Comparison of ENCODE assay signal across 8 mouse cellular contexts in genomic region chr4:87570470-87570891, GRCm38 (mm10).
DNase-seq lines count a peak whose midpoint lies in the region; ATAC-seq and TF ChIP-seq lines count a peak whose summit lies in the region.

No protein-coding gene starts in this region.

- H3K27me3 ChIP-seq in lung, embryonic 16.5 days (ENCODE audit: control insufficient read depth, insufficient read depth, low read depth, low read length), result no peaks in the 10 kb centered on the region
- H3K27me3 ChIP-seq in embryonic facial prominence, embryonic 15.5 days, result no peaks in the 10 kb centered on the region
- H3K27me3 ChIP-seq in midbrain, embryonic 14.5 days (ENCODE audit: control insufficient read depth, insufficient read depth, low read length), result no peaks in the 10 kb centered on the region
- H3K27me3 ChIP-seq in liver, postnatal 0 days (ENCODE audit: insufficient read depth, low read length), result no peaks in the 10 kb centered on the region

- no peak overlapping the region for H3K27ac ChIP-seq in lung, embryonic 16.5 days (ENCODE audit: low read length)
- 0 out of 2 replicates have a peak overlapping the region, but pooled peaks have one; percentile 11 for H3K27ac ChIP-seq in embryonic facial prominence, embryonic 15.5 days (replicated peaks)
- 0 out of 2 replicates have a peak overlapping the region, but pooled peaks have one; percentile 14 for H3K27ac ChIP-seq in midbrain, embryonic 14.5 days (replicated peaks; ENCODE audit: low read depth, low read length)
- H3K27ac ChIP-seq in liver, postnatal 0 days (ENCODE audit: low read depth), result no peak overlapping the region

- no peak overlapping the region for H3K9ac ChIP-seq in lung, embryonic 16.5 days (ENCODE audit: low read length)
- H3K9ac ChIP-seq in embryonic facial prominence, embryonic 15.5 days, result no peak overlapping the region
- no peak overlapping the region for H3K9ac ChIP-seq in midbrain, embryonic 14.5 days (replicated peaks; ENCODE audit: low read length)
- no peak overlapping the region for H3K9ac ChIP-seq in liver, postnatal 0 days (replicated peaks)

- no peak for TF ChIP-seq CTCF in liver, postnatal 0 days (IDR thresholded peaks at IDR 0.05; ENCODE audit: low read depth)

- peaks cover 2% of the 10 kb centered on the region; the same call in 1 of the 2 replicates for H3K4me1 ChIP-seq in lung, embryonic 16.5 days (replicated peaks; ENCODE audit: control insufficient read depth, insufficient read depth, low read length)
- H3K4me1 ChIP-seq in embryonic facial prominence, embryonic 15.5 days, result no peaks in the 10 kb centered on the region
- H3K4me1 ChIP-seq in midbrain, embryonic 14.5 days (ENCODE audit: control insufficient read depth, insufficient read depth, low read length), result no peaks in the 10 kb centered on the region
- no peaks in the 10 kb centered on the region for H3K4me1 ChIP-seq in liver, postnatal 0 days (ENCODE audit: insufficient read depth)

- 0 out of 2 replicates have a peak, but pooled peaks have one; percentile 15 for ATAC-seq in lung, embryonic 16.5 days (ENCODE audit: low read depth)
- ATAC-seq in embryonic facial prominence, embryonic 15.5 days (ENCODE audit: insufficient number of reproducible peaks, low FRiP score, low TSS enrichment, low read depth), result peak; percentile 70; the same call in 1 of the 2 replicates
- ATAC-seq in midbrain, embryonic 14.5 days (ENCODE audit: low FRiP score, low TSS enrichment), result no peak
- no peak for ATAC-seq in liver, postnatal 0 days

- H3K4me3 ChIP-seq in lung, embryonic 16.5 days (ENCODE audit: low read length), result no peak overlapping the region
- no peak overlapping the region for H3K4me3 ChIP-seq in embryonic facial prominence, embryonic 15.5 days (replicated peaks)
- H3K4me3 ChIP-seq in midbrain, embryonic 14.5 days (replicated peaks; ENCODE audit: low read depth, low read length), result no peak overlapping the region
- no peak overlapping the region for H3K4me3 ChIP-seq in liver, postnatal 0 days (ENCODE audit: low read depth, low read length)

- H3K36me3 ChIP-seq in lung, embryonic 16.5 days (ENCODE audit: control insufficient read depth, insufficient read depth, low read length), result no peaks in the 10 kb centered on the region
- H3K36me3 ChIP-seq in embryonic facial prominence, embryonic 15.5 days, result no peaks in the 10 kb centered on the region
- H3K36me3 ChIP-seq in midbrain, embryonic 14.5 days (ENCODE audit: control insufficient read depth, insufficient read depth, low read length), result no peaks in the 10 kb centered on the region
- no peaks in the 10 kb centered on the region for H3K36me3 ChIP-seq in liver, postnatal 0 days (replicated peaks; ENCODE audit: insufficient read depth, low read length)

- DNase-seq in lung, postnatal 36 days, result no peak
- DNase-seq in layer of hippocampus, adult 9-11 months, result peak; percentile 49
- DNase-seq in midbrain, embryonic 14.5 days, result peak; percentile 65
- no peak for DNase-seq in B cell, adult 2 months
- no peak for DNase-seq in spleen, postnatal 14 days (ENCODE audit: low spot score in 2 of 2)
- no peak for DNase-seq in liver, postnatal 0 days

- no peak overlapping the region for H3K4me2 ChIP-seq in lung, embryonic 16.5 days (ENCODE audit: low read depth, low read length)
- no peak overlapping the region for H3K4me2 ChIP-seq in embryonic facial prominence, embryonic 15.5 days (replicated peaks)
- no peak overlapping the region for H3K4me2 ChIP-seq in midbrain, embryonic 14.5 days (ENCODE audit: low read length)
- H3K4me2 ChIP-seq in liver, postnatal 0 days (ENCODE audit: low read depth, low read length), result no peak overlapping the region

- H3K9me3 ChIP-seq in lung, embryonic 16.5 days (ENCODE audit: control insufficient read depth, low read length), result no peaks in the 10 kb centered on the region
- no peaks in the 10 kb centered on the region for H3K9me3 ChIP-seq in embryonic facial prominence, embryonic 15.5 days (replicated peaks)
- no peaks in the 10 kb centered on the region for H3K9me3 ChIP-seq in midbrain, embryonic 14.5 days (ENCODE audit: control insufficient read depth, low read length)
- H3K9me3 ChIP-seq in liver, postnatal 0 days (ENCODE audit: low read length), result no peaks in the 10 kb centered on the region

- WGBS in lung, embryonic 16.5 days, result 60% methylated on average over 13 of the region's 13 CpGs
- WGBS in embryonic facial prominence, embryonic 15.5 days, result 61% methylated on average over 13 of the region's 13 CpGs
- WGBS in midbrain, embryonic 14.5 days, result 70% methylated on average over 13 of the region's 13 CpGs
- WGBS in liver, postnatal 0 days (ENCODE audit: insufficient replicate concordance), result 46% methylated on average over 13 of the region's 13 CpGs

- TF ChIP-seq EP300 in liver, postnatal 0 days (IDR thresholded peaks at IDR 0.05; ENCODE audit: low read depth), result no peak

Comparison
In these comparisons a context has a peak if more than half of its experiments do, and no peak if none do; other contexts are left out.
1. ATAC-seq: peak in lung, embryonic 16.5 days (single experiment) and embryonic facial prominence, embryonic 15.5 days (single experiment); none in midbrain, embryonic 14.5 days (single experiment) and liver, postnatal 0 days (single experiment).
2. H3K27ac ChIP-seq: peak in embryonic facial prominence, embryonic 15.5 days (single experiment) and midbrain, embryonic 14.5 days (single experiment); none in lung, embryonic 16.5 days (single experiment) and liver, postnatal 0 days (single experiment).
3. DNase-seq: peak in layer of hippocampus, adult 9-11 months (single experiment) and midbrain, embryonic 14.5 days (single experiment); none in lung, postnatal 36 days (single experiment), B cell, adult 2 months (0 of 2), spleen, postnatal 14 days (0 of 2) and liver, postnatal 0 days (single experiment).